Mouse (Mus musculus) midbrain, postnatal 0 days (tissue): ENCODE results near the gene Phf19. TPM values are rescaled to one million over a fixed set of nuclear protein-coding genes. Genes with fewer than 3 reads are reported as not detected.

Source experiments
- ATAC-seq: fragments of 200-750 bp; cut with Nextera tagmentation; 2 replicates; pipeline ENCODE4 v1.8.0; 2017; ENCODE audit warnings: moderate number of reproducible peaks, mild to moderate bottlenecking, moderate TSS enrichment, moderate library complexity; ENCODE audit not compliant: low FRiP score
- DNase-seq: peaks from one replicate; pipeline ENCODE4 v3.0.0-alpha.2; 2015; ENCODE audit warnings: low spot score
- H3K27ac ChIP-seq: fragments of 300-500 bp; sonication (generic); 2 replicates; pipeline ENCODE4 v1.5.1; 2014; ENCODE audit warnings: low read depth, mild to moderate bottlenecking, low read length, mixed read lengths
- H3K27me3 ChIP-seq: fragments of 300-500 bp; sonication (generic); 2 replicates; pipeline ENCODE4 v1.6.1; 2014; ENCODE audit warnings: low read length, control low read depth, mixed read lengths; ENCODE audit not compliant: insufficient read depth
- H3K36me3 ChIP-seq: fragments of 300-500 bp; sonication (generic); 2 replicates; pipeline ENCODE4 v1.6.1; 2014; ENCODE audit warnings: low read length, control low read depth, mixed read lengths; ENCODE audit not compliant: insufficient read depth
- H3K4me1 ChIP-seq: fragments of 300-500 bp; sonication (generic); 2 replicates; pipeline ENCODE4 v1.6.1; 2014; ENCODE audit warnings: mild to moderate bottlenecking, control low read depth, antibody characterized with exemption, low read length, mixed read lengths; ENCODE audit not compliant: insufficient read depth
- H3K4me2 ChIP-seq: fragments of 300-500 bp; sonication (generic); 2 replicates; pipeline ENCODE4 v1.6.1; 2014; ENCODE audit warnings: low read depth, mild to moderate bottlenecking, low read length, mixed read lengths; ENCODE audit not compliant: poor library complexity, severe bottlenecking
- H3K4me3 ChIP-seq: fragments of 300-500 bp; sonication (generic); 2 replicates; pipeline ENCODE4 v1.5.1; 2014; ENCODE audit warnings: low read depth, mild to moderate bottlenecking, low read length, moderate library complexity
- H3K9ac ChIP-seq: fragments of 300-500 bp; sonication (generic); replicated peaks from 2 replicates; pipeline ENCODE4 v1.6.1; 2014; ENCODE audit warnings: mild to moderate bottlenecking, low read length, moderate library complexity, mixed read lengths; ENCODE audit not compliant: poor library complexity, severe bottlenecking
- H3K9me3 ChIP-seq: fragments of 300-500 bp; sonication (generic); 2 replicates; pipeline ENCODE4 v1.6.1; 2016; ENCODE audit warnings: low read length, control low read depth
- CTCF ChIP-seq: IDR thresholded peaks from 2 replicates; pipeline ENCODE4 v1.5.1; 2016; ENCODE audit warnings: antibody characterized with exemption, mild to moderate bottlenecking
- WGBS: fragments of 180-500 bp; shearing (Covaris S2); extraction: QIAGEN DNeasy Blood & Tissue Kit; methylation state at CpG from one replicate; pipeline ENCODE4 v1.1.7; 2014; 5-methylcytosine and 5-hydroxymethylcytosine counted together
- polyA plus RNA-seq: library from polyadenylated mRNA; unstranded; fragments of >200 nt; fragmentation: Nextera tagmentation; extraction: Ambion mirVana; gene quantifications from 2 replicates; pipeline ENCODE4 v1.2.1, GENCODE M21; 2015
- total RNA-seq: library from RNA; depleted of rRNA; stranded (reverse); fragments of >200 nt; gene quantifications from 2 replicates; pipeline ENCODE4 v1.2.3, GENCODE M21; 2014

Gene Phf19
- total and polyA plus RNA-seq, 2 experiments from 2014 or later = 1.3 to 2.1 TPM

- under 1% methylated on average over 34 of the region's 34 CpGs for WGBS
- Histone ChIP-seq H3K36me3 (no peaks in the 10 kb centered on the region), H3K4me2 (peak overlapping the region; percentile 64), H3K9me3 (no peaks in the 10 kb centered on the region), H3K4me3 (peak overlapping the region; percentile 33), H3K9ac (0 out of 2 replicates have a peak overlapping the region, but pooled peaks have one; percentile 29), H3K4me1 (peaks cover 5% of the 10 kb centered on the region; the same call in 1 of the 2 replicates), H3K27ac (peak overlapping the region; percentile 73), H3K27me3 (no peaks in the 10 kb centered on the region)
- DNase-seq (peak; percentile 100), ATAC-seq (peak; percentile 98)
- TF ChIP-seq CTCF = 0 out of 2 replicates have a peak, but pooled peaks have one; percentile 18
These were observed 8.8 kb downstream of the Phf19 start for GRCm38 (mm10) chr2:34904849-34905542.

- no peaks in the 10 kb centered on the region for H3K36me3 ChIP-seq
- no peaks in the 10 kb centered on the region for H3K27me3 ChIP-seq
- H3K27ac ChIP-seq = peak overlapping the region; percentile 73
- H3K4me2 ChIP-seq = peak overlapping the region; percentile 64
- ATAC-seq = no peak
- peaks cover 5% of the 10 kb centered on the region; the same call in 1 of the 2 replicates for H3K4me1 ChIP-seq
- TF ChIP-seq CTCF = peak; percentile 28; the same call in 1 of the 2 replicates
- H3K9ac ChIP-seq = no peak overlapping the region
- DNase-seq = no peak
- H3K4me3 ChIP-seq = peak overlapping the region; percentile 33; the same call in 1 of the 2 replicates
- no peaks in the 10 kb centered on the region for H3K9me3 ChIP-seq
- WGBS = 73% methylated on average over 4 of the region's 4 CpGs
These were observed 10.0 kb downstream of the Phf19 start for GRCm38 (mm10) chr2:34903652-34904405.

GRCm38 (mm10) chr2:34903191-34903590, 10.6 kb downstream of the Phf19 start:
- H3K27me3 ChIP-seq = no peaks in the 10 kb centered on the region
- ATAC-seq (no peak), DNase-seq (no peak)
- 95% methylated on average over 7 of the region's 7 CpGs for WGBS
- no peaks in the 10 kb centered on the region for H3K36me3 ChIP-seq
- H3K27ac ChIP-seq = no peak overlapping the region
- H3K9me3 ChIP-seq = no peaks in the 10 kb centered on the region
- H3K4me2 ChIP-seq = no peak overlapping the region
- no peak for TF ChIP-seq CTCF
- H3K9ac ChIP-seq = no peak overlapping the region
- peaks cover 5% of the 10 kb centered on the region; the same call in 1 of the 2 replicates for H3K4me1 ChIP-seq
- H3K4me3 ChIP-seq = no peak overlapping the region

- H3K4me3 ChIP-seq = no peak overlapping the region
- no peak overlapping the region for H3K4me2 ChIP-seq
- no peak overlapping the region for H3K27ac ChIP-seq
- H3K9ac ChIP-seq = no peak overlapping the region
- peaks cover 5% of the 10 kb centered on the region; the same call in 1 of the 2 replicates for H3K4me1 ChIP-seq
- H3K27me3 ChIP-seq = no peaks in the 10 kb centered on the region
- WGBS = 86% methylated on average over 6 of the region's 6 CpGs
- ATAC-seq (no peak), DNase-seq (no peak)
- H3K9me3 ChIP-seq = no peaks in the 10 kb centered on the region
- no peaks in the 10 kb centered on the region for H3K36me3 ChIP-seq
- TF ChIP-seq CTCF = no peak
These were observed 11.1 kb downstream of the Phf19 start for GRCm38 (mm10) chr2:34902731-34903130.

DNA sequence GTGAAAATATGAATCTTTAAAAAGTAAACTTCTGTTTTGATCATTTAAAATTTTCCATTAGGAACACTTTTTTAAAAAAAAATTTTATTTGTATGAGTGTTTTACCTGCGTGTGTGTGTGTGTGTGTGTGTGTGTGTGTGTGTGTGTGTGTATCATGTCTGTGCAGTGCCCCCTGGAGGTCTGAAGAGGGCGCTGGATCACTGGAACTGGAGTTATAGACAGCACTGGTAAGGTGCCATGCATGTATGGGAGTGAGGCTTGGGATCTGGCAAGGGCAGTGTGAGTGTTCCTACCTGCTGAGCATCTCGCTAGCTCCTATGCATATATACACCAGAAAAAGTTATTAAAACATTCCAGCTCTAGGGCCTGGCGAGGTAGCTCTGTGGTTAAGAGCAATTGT, 12.1 kb downstream of the Phf19 start:
- no peak overlapping the region for H3K4me3 ChIP-seq
- no peaks in the 10 kb centered on the region for H3K27me3 ChIP-seq
- no peak for ATAC-seq
- no peak for TF ChIP-seq CTCF
- H3K9ac ChIP-seq = no peak overlapping the region
- no peak overlapping the region for H3K4me2 ChIP-seq
- no peak for DNase-seq
- H3K4me1 ChIP-seq = peaks cover 5% of the 10 kb centered on the region; the same call in 1 of the 2 replicates
- no peaks in the 10 kb centered on the region for H3K36me3 ChIP-seq
- H3K27ac ChIP-seq = no peak overlapping the region
- WGBS = 80% methylated on average over 4 of the region's 4 CpGs
- no peaks in the 10 kb centered on the region for H3K9me3 ChIP-seq

DNA sequence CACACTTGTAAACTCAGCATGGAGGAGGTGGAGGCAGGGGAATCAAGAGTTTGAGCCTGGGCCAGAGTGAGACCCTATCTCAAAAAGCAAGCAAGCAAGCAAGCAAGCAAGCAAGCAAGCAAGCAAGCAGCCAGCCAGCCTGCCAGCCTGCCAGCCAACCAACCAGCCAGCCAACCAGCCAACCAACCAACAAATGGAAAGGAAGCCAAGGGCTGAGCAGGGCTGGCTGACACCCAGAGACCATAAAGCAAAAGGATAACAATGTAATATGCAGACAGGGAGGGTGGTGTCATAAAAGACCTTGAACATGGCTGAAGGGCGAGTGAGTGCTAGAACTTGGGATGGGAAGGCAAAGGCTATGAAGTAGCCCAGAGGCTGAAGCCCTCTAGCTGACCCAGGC, 13.4 kb downstream of the Phf19 start:
- Histone ChIP-seq H3K4me2 (no peak overlapping the region), H3K9ac (no peak overlapping the region), H3K27ac (no peak overlapping the region), H3K36me3 (no peaks in the 10 kb centered on the region), H3K4me1 (peaks cover 5% of the 10 kb centered on the region; the same call in 1 of the 2 replicates), H3K4me3 (no peak overlapping the region), H3K9me3 (no peaks in the 10 kb centered on the region), H3K27me3 (no peaks in the 10 kb centered on the region)
- no peak for TF ChIP-seq CTCF
- no peak for DNase-seq
- ATAC-seq = no peak
- WGBS = 78% methylated on average over 1 of the region's 1 CpGs
